Mouse (Mus musculus) skeletal muscle tissue, adult 2 months (tissue): Measurements from ENCODE around the gene Scn2b.

Experiments
- DNase-seq: peaks from one replicate; pipeline ENCODE4 v3.0.0-alpha.2; 2012; ENCODE audit warnings: low read depth, low spot score

The Scn2b gene

DNA sequence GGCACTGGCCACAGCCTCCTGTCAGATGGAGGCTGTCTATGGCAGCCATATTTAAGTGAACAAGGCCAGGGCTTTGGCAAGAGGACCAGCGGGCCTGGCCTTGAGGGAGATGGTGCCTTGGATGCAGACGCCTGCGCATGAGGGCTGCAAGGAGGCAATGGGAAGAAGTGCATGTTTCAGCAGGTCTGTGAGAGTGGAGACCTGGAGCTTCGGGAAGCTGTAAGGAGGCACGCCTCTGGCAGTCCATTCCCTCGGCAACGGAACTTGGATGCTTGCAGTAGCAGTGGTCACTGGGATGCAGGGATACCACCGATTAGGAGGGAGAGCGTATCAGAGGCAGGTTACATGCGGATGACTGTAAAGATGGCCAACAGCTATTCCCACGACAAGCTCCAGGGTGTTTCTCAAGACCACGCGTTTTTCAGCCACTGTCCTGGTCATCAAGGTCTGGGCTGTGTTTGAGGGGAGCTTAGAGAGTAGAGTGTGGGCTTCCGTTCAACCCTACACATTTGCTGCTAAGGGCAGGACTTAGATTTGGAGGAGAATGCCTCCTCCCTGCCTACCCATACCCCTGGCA is 2.5 kb downstream of the Scn2b start:
- no peak for DNase-seq

DNA sequence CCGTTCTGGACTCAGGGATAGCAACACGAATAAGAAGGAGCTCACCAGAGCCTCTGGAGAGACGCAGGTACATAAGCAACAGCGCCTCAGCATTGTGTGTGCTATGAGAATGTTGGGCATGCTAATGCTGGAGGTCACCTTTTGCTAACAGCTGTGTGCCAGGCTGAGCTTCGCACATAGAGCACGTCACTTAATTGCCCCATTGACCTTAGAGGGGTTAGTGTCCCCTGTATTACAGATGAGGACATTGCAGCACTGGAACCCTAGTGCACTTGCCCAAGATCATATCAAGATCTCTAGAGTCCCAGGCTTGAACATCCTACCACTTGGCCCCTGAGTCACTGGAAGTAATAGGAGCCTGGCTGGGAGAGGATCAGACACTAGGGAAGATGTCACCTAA is 3.0 kb downstream of the Scn2b start:
- DNase-seq, result no peak

DNA sequence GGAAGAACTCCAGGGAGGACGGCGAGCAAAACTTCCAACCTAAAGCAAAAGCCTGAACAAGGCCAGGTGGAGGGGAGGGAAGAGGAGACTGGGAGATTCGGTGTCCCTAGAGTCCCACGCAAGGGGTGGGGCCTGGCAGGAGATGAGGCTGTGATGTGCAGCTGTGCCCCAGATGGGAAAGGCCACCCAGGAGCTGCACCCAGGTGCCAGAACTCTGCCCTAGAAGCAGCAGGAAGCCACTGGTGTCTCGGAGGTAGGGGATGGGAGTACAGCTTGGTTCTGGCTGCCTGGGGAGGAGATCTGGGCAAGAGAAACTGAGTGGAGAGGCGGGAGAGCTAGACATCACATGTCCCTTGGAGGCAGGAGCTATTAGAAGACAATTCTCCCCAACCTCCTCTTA is 3.4 kb downstream of the Scn2b start:
- DNase-seq, result no peak

- peak; percentile 66 for DNase-seq
Observed at GRCm38 (mm10) chr9:45121769-45122168, 4.2 kb downstream of the Scn2b start.

- DNase-seq, result no peak
Observed at GRCm38 (mm10) chr9:45122209-45122761, 4.7 kb downstream of the Scn2b start.

DNA sequence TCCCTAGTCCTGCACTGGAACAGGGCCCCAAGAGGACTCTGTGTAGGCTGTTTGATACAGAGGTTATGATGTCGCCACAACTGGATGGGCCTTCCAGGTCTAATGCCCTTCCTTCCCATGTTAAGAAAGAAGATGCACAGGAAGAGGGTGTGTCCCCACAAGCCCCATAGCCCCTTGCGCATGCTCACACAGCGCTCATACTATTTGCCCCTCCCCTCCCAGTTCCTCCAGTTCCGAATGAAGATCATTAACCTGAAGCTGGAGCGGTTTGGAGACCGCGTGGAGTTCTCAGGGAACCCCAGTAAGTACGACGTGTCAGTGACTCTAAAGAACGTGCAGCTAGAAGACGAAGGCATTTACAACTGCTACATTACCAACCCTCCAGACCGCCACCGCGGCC is 7.6 kb downstream of the Scn2b start:
- DNase-seq, result no peak

GRCm38 (mm10) chr9:45126941-45127340 is 9.4 kb downstream of the Scn2b start:
- DNase-seq, result no peak

GRCm38 (mm10) chr9:45130119-45130518 is 12.5 kb downstream of the Scn2b start:
- no peak for DNase-seq

DNA sequence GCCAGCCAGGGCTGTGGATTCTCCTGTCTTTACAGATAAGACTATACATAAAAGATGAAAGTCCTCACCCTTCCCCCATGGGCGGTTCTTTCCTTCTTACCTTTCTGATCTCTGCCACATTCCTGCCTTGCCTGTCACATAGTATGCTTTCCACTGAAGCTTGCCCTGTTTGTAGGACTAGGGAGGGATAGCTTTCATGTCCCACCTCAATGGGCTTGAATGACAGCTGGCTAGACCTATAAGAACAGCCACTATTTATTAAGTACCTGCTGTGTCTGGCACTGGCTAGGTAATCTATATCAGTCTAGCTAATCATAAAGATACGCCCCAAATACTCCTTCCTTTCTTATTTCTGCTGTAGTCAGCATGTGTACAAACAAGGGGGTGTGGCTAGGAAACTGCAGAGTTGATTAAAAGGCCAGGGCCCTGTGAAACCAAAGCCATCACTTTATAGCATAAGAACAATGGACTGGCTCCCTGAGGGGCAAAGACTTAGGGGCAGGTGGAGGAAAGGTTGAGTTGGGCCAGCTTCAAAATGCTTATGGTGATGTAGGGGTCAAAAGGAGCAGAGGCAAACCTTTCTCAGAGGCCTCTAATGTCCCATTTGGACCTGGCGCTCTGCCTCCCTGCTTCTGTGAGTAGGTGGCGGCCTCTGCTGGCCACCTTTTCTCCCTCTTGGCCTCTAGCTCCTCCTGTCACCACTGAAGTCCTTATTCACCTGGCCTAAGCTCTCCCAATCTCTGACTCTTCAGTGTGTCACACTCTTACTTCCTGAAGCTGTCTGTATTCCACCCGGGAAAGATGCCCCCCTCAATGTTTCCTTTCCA is 16.1 kb downstream of the Scn2b start:
- peak; percentile 70 for DNase-seq

DNA sequence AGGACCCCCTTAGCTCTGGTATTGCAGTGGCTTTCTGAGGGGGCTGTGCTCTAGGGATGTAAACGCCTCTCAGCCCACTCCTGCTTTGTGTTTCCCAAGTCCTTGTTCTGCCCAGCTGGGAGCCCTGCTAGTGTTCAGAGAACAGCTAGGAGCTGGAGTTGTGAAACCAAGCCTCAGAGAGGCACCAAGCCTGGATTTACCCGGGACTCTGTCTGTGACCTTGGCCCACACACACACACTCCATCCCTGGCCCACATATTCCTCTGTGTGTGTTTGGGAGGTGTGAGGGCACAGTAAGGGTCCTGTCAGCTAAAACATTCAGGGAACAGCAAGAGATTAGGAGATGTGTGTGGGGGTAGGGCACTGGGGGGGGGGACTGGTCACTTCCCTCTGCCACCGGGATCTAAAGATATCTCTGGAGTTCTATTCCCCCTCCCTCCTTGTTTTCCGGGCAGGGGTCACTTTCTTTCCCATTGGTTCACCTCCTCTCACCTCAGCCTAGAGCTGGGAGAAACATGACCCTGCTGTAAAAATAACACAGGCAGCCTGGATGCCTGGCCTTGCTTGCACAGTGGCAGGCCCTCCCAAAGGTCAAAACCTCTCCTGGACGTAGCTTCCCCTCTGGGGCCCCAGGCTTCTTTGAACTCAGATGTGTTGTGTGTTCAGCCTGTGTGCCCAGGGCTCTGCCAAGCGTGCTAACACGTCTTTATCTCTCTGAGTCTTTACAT is 19.0 kb downstream of the Scn2b start:
- peak; percentile 87 for DNase-seq

DNA sequence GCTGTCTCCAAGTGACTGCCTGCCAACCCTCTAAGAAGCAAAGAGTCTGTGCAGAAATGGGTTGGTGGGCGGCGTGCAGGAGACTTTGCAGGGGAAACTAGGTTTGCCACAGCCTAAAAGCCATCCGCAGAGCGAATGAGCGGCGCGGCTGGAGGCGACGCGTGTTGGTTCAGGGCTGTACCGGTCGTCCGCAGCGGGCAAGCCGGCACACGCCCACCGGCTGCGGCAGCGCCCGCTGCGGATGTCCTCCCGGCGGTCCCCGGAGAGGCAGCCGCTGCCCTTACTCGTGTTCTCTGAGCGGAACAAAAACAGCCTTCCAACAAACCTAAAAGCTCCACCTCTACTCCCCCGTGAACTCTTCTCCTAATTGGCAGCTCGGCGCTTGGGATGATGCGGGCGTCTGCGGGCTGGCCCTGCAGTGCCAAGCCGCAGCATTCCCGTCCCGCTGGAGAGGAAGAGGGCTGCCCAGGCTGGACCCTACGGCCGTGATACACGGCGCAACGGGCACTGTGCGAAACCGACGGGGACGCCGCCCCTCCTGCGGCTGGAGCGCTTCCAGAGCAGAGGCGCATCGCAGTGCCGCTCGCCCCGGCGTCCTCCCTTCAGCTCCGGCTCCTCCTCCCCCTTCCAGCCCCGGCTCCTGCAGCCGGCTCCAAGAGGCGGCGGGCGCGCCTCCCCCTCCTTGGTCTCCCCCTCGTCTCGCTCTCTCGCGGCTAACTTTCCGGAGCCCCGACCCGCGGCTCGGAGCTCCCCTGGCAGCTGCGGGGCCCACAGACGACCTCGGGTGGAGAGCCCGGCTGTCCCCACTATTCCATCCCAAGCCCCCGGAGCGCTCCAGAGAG is 20.8 kb downstream of the Scn2b start, which contains the start of gene Scn4b:
TSS of gene Scn4b (plus strand) at position 205 of the 842 bp plus-strand sequence.
- DNase-seq, result peak; percentile 82

GRCm38 (mm10) chr9:45139082-45139481 is 21.5 kb downstream of the Scn2b start:
- DNase-seq, result no peak

DNA sequence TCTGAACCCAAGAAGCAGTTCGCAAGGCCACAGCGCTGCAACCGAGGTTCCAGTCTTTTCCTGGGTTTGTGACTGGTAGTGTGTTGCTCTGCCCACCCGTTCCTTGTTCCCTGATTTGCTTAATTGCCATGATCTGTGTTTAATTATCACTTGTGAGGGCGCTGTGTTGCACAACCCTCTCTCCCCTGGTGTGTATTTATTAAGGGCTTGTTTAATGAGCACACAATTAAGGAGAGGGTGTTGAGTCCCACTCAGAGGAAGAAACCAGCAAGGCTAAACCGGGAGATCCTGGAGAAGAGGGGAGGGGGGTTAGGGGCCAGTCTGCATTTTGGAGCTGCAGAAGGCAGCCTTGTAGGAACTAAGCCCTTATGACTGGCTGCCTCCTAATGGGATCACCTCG is 23.4 kb downstream of the Scn2b start:
- no peak for DNase-seq

- DNase-seq, result peak; percentile 82
Observed at GRCm38 (mm10) chr9:45142686-45143085, 25.1 kb downstream of the Scn2b start.

GRCm38 (mm10) chr9:45145533-45146266 is 28.1 kb downstream of the Scn2b start:
- no peak for DNase-seq

- DNase-seq, result no peak
Observed at GRCm38 (mm10) chr9:45146267-45146597, 28.6 kb downstream of the Scn2b start.

GRCm38 (mm10) chr9:45150933-45151332 is 33.4 kb downstream of the Scn2b start:
- no peak for DNase-seq

DNA sequence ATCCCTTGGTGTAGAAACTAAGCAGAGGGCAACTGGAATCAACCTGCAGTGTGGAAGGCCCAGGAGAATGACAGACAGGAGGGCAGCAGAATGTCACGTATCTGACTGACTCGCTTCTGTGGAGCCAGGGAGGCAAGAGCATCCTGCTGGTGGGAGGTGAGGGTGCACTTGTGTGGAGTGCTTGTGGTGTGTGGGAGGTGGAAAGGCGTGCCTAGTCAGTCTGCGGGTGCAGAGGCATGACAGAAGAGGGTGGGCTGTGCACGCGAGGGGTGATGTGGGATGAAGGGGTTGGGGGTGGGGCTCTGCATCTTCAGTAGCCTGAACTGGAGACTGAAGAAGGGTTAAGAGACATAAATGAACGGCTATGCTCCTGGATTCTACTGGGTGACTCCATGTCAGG is 35.8 kb downstream of the Scn2b start:
- no peak for DNase-seq

GRCm38 (mm10) chr9:45167903-45168302 is 50.3 kb downstream of the Scn2b start:
- DNase-seq, result no peak

GRCm38 (mm10) chr9:45170150-45170549 is 52.6 kb downstream of the Scn2b start:
- DNase-seq, result no peak
